Mouse (Mus musculus) heart, adult 8-10 months (tissue): ENCODE data around the gene Spock1. TPM values are rescaled to one million over a fixed set of nuclear protein-coding genes. Genes with fewer than 3 reads are reported as not detected.

Experiments used
- DNase-seq: peaks from one replicate; pipeline ENCODE4 v3.0.0; 2022; ENCODE audit warnings: low spot score
- total RNA-seq, 4 experiments: library from RNA; stranded (reverse); gene quantifications; 2 replicates each; pipeline ENCODE4 v1.2.4; 2022

The Spock1 gene
- total RNA-seq, 4 experiments from 2014 or later: 0.25 to 0.53 (median 0.27) TPM; not detected in 1

DNA sequence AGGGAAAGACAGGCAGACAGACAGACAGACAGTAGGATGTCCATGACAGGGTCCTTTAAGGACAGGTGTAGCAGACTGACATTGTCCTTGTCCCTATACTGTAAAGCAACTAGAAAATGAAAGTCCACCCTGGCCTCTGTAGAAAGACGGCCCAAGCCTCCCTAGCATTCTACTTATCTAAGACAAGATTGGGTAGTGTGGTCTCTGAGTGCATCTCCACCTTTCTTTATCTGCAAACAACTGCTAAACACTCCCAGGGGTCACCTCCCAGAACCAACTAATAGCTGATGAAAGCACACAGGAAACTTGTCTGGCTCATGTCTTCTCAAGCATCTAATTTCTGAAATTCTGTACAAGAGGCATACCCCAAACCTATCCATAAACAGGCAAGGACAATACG, 247.6 kb downstream of the Spock1 start:
- DNase-seq: no peak

DNA sequence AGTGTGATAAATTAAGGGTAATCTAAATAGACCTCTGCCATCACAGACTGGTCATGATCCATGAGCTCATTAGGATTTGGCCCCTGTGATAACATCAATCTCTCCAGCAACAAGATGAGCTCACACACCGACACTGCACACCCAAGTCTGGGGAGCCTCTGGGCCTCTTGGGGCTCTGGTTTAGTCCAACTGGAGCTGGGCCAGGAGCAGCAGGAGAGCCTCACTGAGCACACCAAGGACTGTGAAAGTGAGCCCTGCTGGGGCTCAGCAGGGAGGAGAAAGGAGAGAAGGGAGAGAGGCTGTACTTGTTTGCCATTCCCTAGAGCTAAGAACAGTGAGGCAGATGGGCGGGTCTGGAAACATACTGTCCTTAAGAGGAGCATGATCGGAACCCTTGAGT, 248.3 kb downstream of the Spock1 start:
- DNase-seq: no peak

DNA sequence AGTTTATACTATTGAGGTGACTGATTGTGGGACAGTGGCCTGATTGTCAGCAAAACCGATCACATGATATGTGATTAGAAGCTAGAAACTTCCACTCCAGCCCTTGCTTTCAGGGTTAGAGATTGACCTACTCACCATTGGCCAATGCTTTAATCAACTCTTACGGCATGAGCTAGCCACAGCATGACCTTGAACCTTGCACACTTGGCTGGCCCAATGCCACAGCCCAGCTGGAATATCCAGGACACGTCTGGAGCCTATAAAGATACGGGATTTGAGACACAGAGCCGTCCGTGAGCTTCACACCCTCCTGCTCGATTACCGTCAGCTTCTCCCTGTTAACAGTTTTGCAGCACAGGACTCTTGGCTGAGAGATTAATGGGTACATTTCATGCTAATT, 251.5 kb downstream of the Spock1 start:
- DNase-seq: no peak

DNA sequence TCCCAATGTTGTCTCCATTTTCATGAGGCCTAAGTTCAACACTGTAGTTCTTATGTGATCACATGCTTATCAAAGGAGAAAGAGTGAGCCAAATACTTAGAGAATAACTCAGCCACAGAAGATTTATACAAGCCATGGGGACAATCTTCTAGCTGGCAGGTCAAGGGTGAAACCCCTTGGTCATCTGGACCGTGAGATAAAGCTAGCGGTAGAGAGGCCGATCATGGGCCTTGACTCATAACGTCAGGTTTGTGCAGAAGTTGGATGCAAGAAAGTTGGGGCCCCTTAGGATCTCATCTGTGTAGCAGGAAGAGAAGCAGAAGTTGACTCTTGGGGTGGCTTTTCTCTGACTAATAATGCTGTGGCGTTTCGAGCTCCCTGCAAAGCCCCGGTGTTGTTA, 253.8 kb downstream of the Spock1 start:
- DNase-seq: no peak

DNA sequence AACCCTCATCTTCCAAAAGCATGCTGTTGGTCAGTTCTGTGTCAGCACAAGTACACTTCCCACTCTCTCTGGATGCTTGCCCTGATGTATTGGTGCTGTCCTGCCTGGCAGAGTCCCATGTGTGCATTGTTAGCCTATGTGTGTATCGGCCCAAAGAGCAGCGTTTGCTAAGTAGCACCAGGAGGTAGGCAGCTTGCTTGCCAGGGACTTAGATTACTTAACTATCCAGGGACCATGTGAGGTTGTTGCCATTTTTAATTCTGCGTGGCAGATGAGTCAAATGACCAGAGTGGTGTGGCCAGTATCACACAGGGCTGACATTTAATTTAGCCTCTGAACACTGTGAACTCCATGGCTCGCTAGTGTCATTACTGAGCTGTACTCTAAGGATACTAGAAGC, 256.9 kb downstream of the Spock1 start:
- peak; percentile 13 for DNase-seq

DNA sequence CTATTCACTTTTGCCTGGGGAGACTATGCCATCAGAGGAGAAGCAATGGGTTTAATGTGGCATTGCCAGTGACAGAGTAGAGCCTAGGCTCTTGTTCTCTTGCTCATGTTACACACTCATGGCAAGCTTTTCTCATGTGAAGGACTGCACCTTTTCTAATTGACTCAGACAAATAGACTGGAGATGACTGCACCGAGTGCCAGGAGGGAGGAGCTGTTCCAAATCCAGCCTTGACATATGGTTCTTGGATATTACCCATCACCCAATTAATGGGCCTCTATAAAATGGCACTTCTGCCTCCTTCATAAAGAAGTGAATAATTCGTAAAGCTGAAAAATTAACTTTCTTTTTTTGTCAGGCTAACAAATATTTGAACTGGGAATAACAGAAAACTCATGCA, 259.3 kb downstream of the Spock1 start:
- DNase-seq: no peak

DNA sequence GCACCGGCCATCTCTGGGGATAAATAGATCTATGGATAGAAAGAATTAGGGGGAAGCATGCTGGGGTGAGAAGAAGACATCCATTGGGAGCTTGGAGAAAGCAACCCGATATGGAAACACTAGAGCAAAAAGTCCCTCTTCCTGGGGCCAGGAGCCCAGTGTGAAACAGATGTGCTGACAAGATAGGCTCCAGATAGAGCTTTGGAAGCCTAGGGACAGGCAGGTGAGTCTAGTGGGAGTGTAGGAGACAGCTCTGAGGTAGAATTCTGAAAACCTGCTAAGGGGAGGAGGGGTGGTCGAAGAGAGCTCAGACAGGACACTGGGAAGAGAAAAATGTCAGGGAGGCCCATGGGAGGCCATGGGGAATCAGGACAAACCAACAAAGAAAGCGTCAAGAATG, 260.7 kb downstream of the Spock1 start:
- DNase-seq: no peak

DNA sequence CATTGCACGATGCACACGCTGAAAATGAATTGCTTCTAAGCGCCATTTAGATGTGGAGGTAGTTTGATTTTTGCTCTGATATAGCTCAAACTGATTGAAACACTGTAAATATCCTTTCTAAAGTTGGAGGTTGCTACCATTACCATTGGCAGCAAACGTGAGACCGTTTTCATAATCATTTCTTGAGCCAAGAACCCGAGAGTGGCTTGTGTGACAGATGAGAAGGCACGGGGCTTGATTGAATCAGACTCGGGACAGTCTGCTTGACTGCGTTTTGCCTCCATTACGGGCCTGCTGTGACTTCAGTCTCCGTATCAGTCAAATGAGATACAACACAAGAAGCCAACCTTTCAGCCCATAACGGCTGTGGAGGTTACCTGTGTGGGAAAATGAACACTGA, 265.1 kb downstream of the Spock1 start:
- no peak for DNase-seq

DNA sequence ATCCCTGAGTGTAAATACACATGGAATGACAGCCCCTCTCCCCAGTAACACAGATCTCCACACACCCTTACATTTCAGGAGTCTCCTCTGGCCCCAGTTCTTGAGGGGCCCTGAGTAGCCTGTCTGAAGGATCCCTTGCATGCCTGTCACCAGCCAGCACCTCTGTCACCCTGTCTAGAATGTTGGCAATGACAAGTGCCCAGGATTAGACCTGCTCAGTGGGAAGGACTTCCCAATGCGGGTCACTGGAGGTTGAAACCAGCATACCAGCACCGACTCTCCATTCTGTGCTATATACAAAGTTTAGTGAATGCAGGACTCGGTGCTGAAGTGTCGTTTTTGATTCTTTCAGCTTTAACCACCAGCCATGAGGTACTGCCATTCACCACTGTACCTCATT, 266.5 kb downstream of the Spock1 start:
- DNase-seq: no peak

DNA sequence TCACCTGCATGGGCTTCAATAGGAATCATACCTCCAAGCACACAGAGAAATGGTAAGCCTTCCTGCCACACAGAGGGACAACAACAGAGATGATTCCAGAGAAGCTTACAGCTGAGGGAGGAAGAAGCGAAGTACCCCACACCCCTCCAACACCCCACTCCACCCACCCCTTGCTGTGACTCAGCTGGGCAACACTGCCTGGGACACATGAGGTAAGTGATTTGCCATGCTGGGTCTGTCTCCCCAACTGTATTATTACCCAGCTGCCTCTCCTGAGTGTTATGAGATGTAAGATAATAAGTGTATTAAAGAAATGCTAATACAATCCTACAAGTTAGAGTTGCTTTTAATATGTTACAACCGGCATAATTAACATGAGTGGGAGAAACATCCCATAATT, 267.2 kb downstream of the Spock1 start:
- no peak for DNase-seq

DNA sequence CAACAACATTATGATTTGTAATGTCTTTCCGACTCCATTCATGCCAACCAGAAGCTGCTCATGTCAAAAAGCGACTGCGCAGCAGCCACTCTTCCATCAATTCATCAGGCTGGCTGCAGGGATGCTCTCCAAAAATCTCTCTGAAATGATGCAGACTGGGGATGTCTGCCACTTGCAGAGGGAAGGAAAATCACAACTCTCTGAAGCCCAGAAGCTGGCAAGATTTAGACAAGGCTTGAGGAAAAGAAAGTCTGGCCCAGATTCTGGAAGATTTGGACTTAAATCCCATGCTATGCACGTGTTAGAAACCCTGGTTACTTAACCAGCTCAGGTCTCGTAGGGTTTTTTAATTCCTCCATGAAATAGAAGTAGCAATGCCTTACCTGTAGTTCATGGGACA, 269.3 kb downstream of the Spock1 start:
- no peak for DNase-seq

DNA sequence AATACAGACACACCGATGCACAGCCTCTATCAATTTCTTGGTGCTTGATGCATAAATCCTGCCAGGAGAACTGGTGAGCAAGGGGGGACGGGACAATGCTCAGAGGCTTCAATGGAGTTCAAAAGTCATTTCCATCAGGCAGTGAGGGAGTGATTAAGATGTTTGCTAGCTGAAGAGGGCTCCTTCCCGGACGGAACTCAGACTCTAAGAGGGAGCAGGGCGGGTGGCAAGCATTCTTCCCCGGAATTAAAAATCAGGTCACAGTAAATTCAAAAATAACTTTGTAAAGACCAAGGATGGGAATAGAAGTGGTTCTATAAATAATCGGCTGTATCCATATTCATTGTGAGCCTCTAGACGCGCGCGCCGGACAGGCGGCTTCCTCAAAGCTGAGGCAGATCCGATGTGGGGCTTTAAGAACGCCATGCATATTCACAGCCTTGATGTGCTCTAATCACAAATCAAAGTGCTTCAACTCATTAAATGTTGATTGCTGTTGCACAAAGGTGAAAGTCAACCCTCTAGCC, 270.5 kb downstream of the Spock1 start:
- no peak for DNase-seq

DNA sequence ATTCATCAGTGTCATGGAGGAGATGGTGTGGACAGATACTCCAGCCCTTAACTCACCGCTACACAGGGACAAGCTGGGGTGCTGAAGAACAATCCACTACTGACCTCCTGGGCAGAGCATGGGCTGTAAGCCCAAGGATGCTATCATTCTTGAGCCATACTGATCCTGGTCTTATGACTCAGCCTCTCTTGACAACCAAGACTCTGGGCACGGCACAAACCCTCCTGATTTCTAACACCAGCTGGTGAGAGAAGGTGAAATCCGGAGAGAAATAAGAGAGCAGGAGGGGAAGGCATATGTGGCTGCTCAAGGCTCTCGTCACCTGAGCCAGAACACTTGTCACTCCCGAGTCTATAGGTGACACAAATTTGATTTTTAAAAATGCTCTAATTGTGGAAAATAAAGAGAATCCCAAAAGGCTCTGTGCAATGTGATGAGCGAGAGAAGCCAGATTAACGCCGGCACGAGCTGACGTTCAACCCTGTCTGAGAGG, 271.0 kb downstream of the Spock1 start:
- no peak for DNase-seq

DNA sequence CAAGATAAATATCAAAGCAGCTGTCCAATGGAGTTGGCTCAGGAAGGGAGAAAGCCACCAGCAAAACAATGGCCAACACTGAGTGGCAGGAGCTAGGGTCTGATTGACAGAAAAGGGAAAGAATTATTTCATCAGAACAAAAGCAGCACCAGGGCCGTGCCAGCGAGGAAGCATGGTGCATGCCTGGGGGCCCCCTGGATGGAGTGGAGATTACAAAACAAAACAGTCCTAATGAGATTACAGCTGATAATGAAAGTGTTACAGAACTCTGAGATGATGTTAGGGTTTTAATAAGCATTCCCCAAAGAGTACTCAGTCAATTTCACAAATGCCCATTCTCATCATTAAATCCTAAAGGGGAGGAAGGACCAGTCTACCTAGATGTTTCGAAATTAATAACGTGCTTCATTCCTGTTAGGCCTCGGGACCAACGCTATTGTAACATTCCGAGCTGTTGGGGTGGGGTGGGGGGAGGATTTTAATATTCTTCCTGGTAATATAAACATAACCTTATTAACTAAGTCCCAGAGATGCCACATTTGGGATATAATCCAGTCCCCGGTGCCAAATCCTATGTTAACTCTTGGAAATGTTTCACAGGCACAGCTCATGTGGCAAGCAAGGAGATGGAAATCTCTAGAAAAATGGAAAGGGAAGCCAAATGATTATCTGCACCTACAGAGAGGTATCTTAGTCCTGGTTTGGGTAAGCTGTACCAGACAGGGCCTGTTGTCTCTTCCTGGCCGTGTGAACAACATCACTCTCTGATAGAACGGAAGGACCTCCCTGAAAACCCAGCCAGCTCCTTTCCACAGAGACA, 271.7 kb downstream of the Spock1 start:
- DNase-seq: no peak

DNA sequence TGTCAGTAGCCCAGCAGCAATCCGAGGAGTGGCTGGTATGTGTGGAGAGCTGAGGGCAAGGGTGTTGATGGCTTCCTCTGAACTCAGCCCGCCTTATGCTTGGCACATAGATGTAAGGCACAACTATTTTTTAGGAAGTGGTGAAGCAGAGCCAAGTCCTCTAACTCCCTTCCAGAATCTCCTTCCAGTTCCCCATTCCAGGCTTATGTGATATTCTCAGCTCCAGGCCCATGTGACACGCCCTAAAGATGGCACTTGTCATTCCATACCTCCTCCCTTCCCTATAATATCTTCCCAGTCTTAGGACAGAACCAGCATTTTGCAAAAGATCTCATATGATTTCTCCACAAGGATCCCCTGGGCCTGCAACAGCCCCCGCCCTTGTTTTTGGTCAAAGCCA, 277.6 kb downstream of the Spock1 start:
- DNase-seq: no peak

DNA sequence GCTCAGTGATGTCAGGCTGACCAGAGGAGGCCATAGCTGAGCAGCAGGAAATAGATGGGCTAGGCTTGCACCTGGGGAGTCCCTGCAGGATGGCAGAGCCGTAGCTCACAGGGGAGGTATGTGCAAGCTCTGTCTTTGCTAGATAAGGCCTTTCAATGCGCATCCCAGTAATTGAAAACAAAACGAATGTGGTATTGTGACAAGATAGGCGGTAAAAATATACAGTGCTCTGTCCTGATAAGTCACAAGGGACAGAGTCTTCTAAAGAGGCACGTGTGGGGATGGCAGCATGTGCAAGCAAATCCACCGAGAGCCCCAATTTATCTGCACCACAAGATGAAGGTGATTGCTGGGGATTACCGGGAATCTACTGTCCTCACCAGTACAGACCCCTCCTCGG, 279.9 kb downstream of the Spock1 start:
- DNase-seq: no peak

DNA sequence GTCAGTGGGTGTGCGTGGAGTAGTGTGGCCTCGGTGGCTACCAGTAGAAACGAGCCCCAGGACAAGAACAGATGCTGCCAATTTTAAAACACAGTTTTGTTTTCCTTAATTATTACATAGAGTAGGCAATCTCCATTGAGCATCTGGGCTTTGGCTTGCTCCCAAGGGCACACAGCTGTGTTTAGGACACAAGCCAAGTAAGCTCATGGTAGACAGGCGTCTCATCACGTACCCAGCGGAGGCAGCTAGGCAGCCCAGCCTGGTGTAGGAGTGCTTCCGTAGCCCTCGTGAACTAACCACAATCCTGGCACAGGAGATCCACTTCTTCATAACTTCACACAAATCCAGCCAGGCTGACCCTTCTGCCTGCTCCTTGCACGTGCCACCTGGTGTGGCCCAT, 281.7 kb downstream of the Spock1 start:
- no peak for DNase-seq

DNA sequence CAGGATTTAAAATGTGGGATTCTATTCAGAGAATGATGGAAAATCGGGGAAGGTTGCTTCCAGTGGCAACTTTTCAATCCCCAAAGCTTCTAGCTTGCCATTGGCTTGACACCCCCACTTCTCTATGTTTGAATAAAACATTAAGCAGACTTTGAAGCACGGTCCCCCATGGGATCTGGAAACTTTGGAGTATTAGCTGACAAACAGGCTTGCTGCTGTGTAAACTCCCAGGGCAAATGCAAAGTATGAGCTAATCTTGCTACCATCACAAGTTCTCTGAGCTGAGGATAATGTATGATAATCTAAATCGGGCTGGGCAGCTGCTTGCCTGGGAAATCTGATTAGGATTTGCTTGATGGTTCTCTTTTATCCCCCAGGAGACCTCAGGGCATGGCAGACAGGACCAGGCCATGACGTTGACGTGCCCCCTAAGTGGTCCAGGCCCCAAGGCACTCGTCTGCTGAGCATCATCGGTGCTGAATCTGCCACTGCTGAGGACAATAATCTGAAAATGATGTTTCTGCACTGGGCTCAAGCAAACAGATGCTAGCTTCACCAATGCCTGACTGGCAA, 284.1 kb downstream of the Spock1 start:
- DNase-seq: no peak

DNA sequence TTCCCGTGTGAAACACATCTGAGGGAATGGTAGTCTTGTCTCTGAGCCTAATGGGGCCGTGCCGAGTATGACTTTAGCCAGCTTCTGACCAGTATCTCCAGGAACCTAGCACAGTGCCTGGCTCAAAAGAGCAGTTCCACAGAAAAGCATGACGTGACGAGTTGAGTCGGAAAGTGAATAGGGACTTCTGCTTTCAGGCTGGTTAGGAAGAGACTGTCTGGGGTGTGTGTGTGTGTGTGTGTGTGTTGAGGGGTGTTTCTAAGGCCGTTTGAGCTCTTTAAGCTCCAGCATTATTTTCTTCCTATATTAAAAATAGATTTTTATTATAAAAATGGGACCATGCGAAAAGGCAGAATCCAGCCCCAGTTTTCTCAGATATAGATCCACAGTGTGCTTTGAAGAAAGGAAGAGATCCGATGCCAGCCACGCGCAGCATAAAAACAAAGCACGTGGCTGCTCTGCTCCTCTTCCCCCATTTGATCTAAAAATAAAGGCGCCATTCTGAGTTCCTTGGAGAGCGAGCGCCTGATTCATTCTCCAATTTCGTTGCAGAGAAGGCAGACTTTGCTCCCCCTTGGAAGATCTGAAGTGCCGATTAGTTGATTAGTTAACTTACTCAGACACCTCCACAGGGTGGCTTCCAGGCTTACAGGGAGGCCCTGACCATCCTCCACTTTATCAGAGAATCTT, 288.9 kb downstream of the Spock1 start:
- DNase-seq: peak; percentile 1

DNA sequence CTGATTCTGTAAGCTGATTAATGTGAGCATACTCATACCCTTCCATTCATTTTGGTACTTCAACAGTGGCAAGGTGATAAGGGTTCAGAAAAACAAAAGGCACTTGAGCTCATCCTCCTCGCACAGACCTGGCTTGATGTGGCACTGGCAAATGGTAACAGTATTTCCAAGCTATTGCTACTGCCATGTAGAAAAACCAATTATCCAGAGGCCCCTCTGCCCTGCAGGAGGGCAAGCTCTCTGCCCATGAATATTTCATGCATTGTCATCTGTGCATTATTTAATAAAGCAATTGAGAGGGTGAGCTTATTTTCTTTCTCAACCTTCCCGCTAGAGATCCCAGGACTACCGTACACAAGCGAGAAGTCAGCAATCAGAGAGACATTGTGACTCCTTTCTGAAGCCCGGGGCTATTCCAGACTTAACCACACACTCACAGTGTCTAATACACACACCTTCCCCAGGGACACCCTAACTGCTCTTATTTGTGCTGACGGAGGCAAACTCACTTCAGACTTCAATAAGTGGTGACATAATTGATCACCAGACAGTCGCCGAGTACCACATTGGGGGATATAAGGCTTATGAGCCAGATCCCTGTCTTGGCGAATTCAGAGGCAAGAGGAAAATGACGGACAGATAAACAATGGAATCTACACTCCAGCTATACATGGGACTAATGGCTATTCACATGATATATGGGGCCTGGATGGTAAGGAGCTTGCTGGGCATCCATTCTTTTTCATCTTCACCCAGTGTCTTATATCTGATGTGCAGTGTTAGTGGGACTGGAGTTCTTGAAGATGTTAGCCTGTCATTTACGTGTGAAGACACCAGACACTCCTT, 296.6 kb downstream of the Spock1 start:
- DNase-seq: no peak

DNA sequence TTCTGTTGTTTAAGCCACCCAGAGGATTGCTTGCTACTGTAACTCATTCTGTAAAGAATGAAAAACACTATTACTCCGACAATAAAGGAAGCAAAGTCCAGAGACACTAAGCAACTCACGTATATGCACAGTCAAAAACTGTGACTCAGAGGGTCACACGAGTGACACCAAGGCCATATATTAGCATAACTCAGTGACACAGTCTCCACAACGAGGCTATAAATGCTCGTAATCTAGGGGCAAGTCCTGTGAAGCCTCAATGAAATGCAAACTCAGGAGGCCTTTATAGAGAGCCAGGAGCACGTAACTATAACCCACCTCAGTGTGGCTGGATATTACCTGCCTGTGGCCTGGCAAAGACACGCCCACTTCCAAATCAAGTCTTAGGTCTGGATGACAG, 298.2 kb downstream of the Spock1 start:
- no peak for DNase-seq

DNA sequence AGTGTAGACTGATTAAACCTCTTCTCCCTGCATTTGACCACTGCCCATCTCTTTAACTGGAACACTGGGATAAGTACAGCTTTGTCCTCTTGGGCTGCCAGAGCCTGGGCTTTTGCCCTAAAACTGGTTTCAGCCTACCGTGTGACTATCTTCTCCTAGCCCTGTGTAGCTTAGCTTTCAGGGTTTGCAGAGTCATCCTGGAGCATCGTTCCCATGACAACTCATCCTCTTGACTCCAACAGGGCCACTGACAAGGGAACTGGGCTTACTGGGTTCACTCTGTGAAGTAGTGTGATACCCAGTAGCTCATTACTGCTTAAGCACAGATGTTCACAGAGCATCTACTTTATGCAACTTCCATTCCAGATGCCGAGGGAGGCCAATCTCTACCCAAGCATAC, 303.7 kb downstream of the Spock1 start:
- no peak for DNase-seq
